Mouse (Mus musculus): ENCODE data around the gene Hes2.
A peak's percentile ranks its signal among the peaks of the same experiment; 100 is the strongest.

Gene Hes2

GRCm38 (mm10) chr4:152160748-152161147, 2.1 kb downstream of the Hes2 start:
- DNase-seq (ENCODE audit: low spot score) = no peak

- DNase-seq (ENCODE audit: low spot score) = no peak
Observed at GRCm38 (mm10) chr4:152161601-152162000, 2.9 kb downstream of the Hes2 start.

GRCm38 (mm10) chr4:152162748-152163147, 4.1 kb downstream of the Hes2 start:
- DNase-seq (ENCODE audit: low spot score) = no peak

- DNase-seq (ENCODE audit: low spot score) = no peak
Observed at GRCm38 (mm10) chr4:152165036-152165931, 6.6 kb downstream of the Hes2 start.

- no peak for DNase-seq (ENCODE audit: low spot score)
Observed at GRCm38 (mm10) chr4:152168052-152168451, 9.4 kb downstream of the Hes2 start.

GRCm38 (mm10) chr4:152169103-152169502, 10.4 kb downstream of the Hes2 start:
- DNase-seq (ENCODE audit: low spot score) = no peak

GRCm38 (mm10) chr4:152170286-152170685, 11.6 kb downstream of the Hes2 start:
- no peak for DNase-seq (ENCODE audit: low spot score)

GRCm38 (mm10) chr4:152171543-152171942, 12.9 kb downstream of the Hes2 start:
- no peak for DNase-seq (ENCODE audit: low spot score)

- DNase-seq (ENCODE audit: low spot score) = peak; percentile 72
Observed at GRCm38 (mm10) chr4:152173041-152173440, 14.4 kb downstream of the Hes2 start.

GRCm38 (mm10) chr4:152173956-152174355, 15.3 kb downstream of the Hes2 start:
- no peak for DNase-seq (ENCODE audit: low spot score)

GRCm38 (mm10) chr4:152176638-152177037, 18.0 kb downstream of the Hes2 start:
- no peak for DNase-seq (ENCODE audit: low spot score)

- DNase-seq (ENCODE audit: low spot score) = no peak
Observed at GRCm38 (mm10) chr4:152177174-152177536, 18.5 kb downstream of the Hes2 start.

- peak; percentile 92 for DNase-seq (ENCODE audit: low spot score)
Observed at GRCm38 (mm10) chr4:152177537-152178343, 19.1 kb downstream of the Hes2 start, which contains the start of gene Acot7. TSS of gene Acot7 (plus strand) at chr4:152178134.

GRCm38 (mm10) chr4:152178344-152178864, 19.7 kb downstream of the Hes2 start:
- DNase-seq (ENCODE audit: low spot score) = no peak

- DNase-seq (ENCODE audit: low spot score) = no peak
Observed at GRCm38 (mm10) chr4:152178916-152179705, 20.4 kb downstream of the Hes2 start.

- no peak for DNase-seq (ENCODE audit: low spot score)
Observed at GRCm38 (mm10) chr4:152179946-152180660, 21.4 kb downstream of the Hes2 start.

- no peak for DNase-seq (ENCODE audit: low spot score)
Observed at GRCm38 (mm10) chr4:152182205-152182604, 23.5 kb downstream of the Hes2 start.

- no peak for DNase-seq (ENCODE audit: low spot score)
Observed at GRCm38 (mm10) chr4:152184353-152185035, 25.8 kb downstream of the Hes2 start.

- peak; percentile 55 for DNase-seq (ENCODE audit: low spot score)
Observed at GRCm38 (mm10) chr4:152185137-152185509, 26.5 kb downstream of the Hes2 start.

- DNase-seq (ENCODE audit: low spot score) = peak; percentile 71
Observed at GRCm38 (mm10) chr4:152185510-152186204, 27.0 kb downstream of the Hes2 start.

All from yolk sac, embryonic 10.5 days (tissue).